Mouse (Mus musculus): ENCODE results near the gene Cox5b. TPM values are rescaled to one million over a fixed set of nuclear protein-coding genes. Genes with fewer than 3 reads are reported as not detected.

Cox5b gene
- polyA plus RNA-seq, 1 experiment from 2014 or later, result 542 TPM

GRCm38 (mm10) chr1:36739231-36739630 lies 48.0 kb downstream of the Cox5b start:
- Histone ChIP-seq H3K36me3 (no peaks in the 10 kb centered on the region), H3K27me3 (peaks cover 3% of the 10 kb centered on the region; the same call in 1 of the 2 replicates), H3K27ac (replicated peaks) (no peak overlapping the region), H3K9me3 (no peaks in the 10 kb centered on the region), H3K4me2 (replicated peaks) (no peak overlapping the region), H3K4me1 (peaks cover 4% of the 10 kb centered on the region), H3K4me3 (no peak overlapping the region), H3K9ac (replicated peaks) (no peak overlapping the region)
- ATAC-seq (replicated peaks), result no peak
- WGBS, result 68% methylated on average over 5 of the region's 5 CpGs

- no peaks in the 10 kb centered on the region for H3K36me3 ChIP-seq
- peaks cover 10% of the 10 kb centered on the region for H3K4me1 ChIP-seq
- no peak overlapping the region for H3K4me2 ChIP-seq (replicated peaks)
- no peak overlapping the region for H3K4me3 ChIP-seq
- ATAC-seq (replicated peaks), result no peak
- no peak overlapping the region for H3K9ac ChIP-seq (replicated peaks)
- 83% methylated on average over 9 of the region's 9 CpGs for WGBS
- H3K27ac ChIP-seq (replicated peaks), result no peak overlapping the region
- no peaks in the 10 kb centered on the region for H3K9me3 ChIP-seq
- peaks cover 3% of the 10 kb centered on the region; the same call in 1 of the 2 replicates for H3K27me3 ChIP-seq
Observed at GRCm38 (mm10) chr1:36743046-36743445, 51.8 kb downstream of the Cox5b start.

Small RNA genes lying within 50 kb of the gene (microRNA-seq; reads per million reads assigned to microRNA genes)
- not detected for gene Gm24133

Other genes with a start within 250 kb of the Cox5b start
- gene Lman2l, start 246.2 kb upstream of the Cox5b start, polyA plus RNA-seq (2015; fragmentation: Nextera tagmentation; extraction: Ambion mirVana), result 66.3 and 68.4 TPM in 2 replicates
- gene Cnnm4, start 219.8 kb upstream of the Cox5b start, polyA plus RNA-seq (2015; fragmentation: Nextera tagmentation; extraction: Ambion mirVana), result 9.8 and 9.9 TPM in 2 replicates
- 5.2 and 5.9 TPM in 2 replicates for gene Cnnm3, start 179.6 kb upstream of the Cox5b start, polyA plus RNA-seq (2015; fragmentation: Nextera tagmentation; extraction: Ambion mirVana)
- 12.0 and 14.4 TPM in 2 replicates for gene Ankrd23, start 154.6 kb upstream of the Cox5b start, polyA plus RNA-seq (2015; fragmentation: Nextera tagmentation; extraction: Ambion mirVana)
- 1.1 TPM in 1 of 2 replicates, not detected in the other for gene Gm42417, start 152.0 kb upstream of the Cox5b start, polyA plus RNA-seq (2015; fragmentation: Nextera tagmentation; extraction: Ambion mirVana)
- 18.2 and 19.2 TPM in 2 replicates for gene Ankrd39, start 144.0 kb upstream of the Cox5b start, polyA plus RNA-seq (2015; fragmentation: Nextera tagmentation; extraction: Ambion mirVana)
- gene Sema4c, start 133.1 kb upstream of the Cox5b start, polyA plus RNA-seq (2015; fragmentation: Nextera tagmentation; extraction: Ambion mirVana), result 38.2 and 38.6 TPM in 2 replicates
- gene Fam178b, start 8.3 kb upstream of the Cox5b start, polyA plus RNA-seq (2015; fragmentation: Nextera tagmentation; extraction: Ambion mirVana), result 0.23 TPM in 1 of 2 replicates, not detected in the other
- 0.31 and 0.43 TPM in 2 replicates for gene 4933424G06Rik, start 18.7 kb downstream of the Cox5b start, polyA plus RNA-seq (2015; fragmentation: Nextera tagmentation; extraction: Ambion mirVana)
- gene Actr1b, start 23.0 kb downstream of the Cox5b start, polyA plus RNA-seq (2015; fragmentation: Nextera tagmentation; extraction: Ambion mirVana), result 97.8 and 99.8 TPM in 2 replicates
- gene Zap70, start 70.3 kb downstream of the Cox5b start, polyA plus RNA-seq (2015; fragmentation: Nextera tagmentation; extraction: Ambion mirVana), result 0.94 and 1.3 TPM in 2 replicates

Data from forebrain, embryonic 15.5 days (tissue).